Mouse (Mus musculus) myocyte (in vitro differentiated cells): ENCODE results near the gene Rap2b. TPM values are rescaled to one million over a fixed set of nuclear protein-coding genes. Genes with fewer than 3 reads are reported as not detected.

Experiments used
- H3K27me3 ChIP-seq: one replicate; pipeline ENCODE4 v1.6.1; 2011; ENCODE audit not compliant: control insufficient read depth, insufficient read depth, insufficient read length
- H3K36me3 ChIP-seq: one replicate; pipeline ENCODE4 v1.6.1; 2011; ENCODE audit not compliant: control insufficient read depth, insufficient read depth
- H3K4me2 ChIP-seq: one replicate; pipeline ENCODE4 v1.6.1; 2011; ENCODE audit warnings: low read depth, control low read depth
- H3K4me3 ChIP-seq: one replicate; pipeline ENCODE4 v1.5.1; 2011; ENCODE audit warnings: mild to moderate bottlenecking, control low read depth, moderate library complexity
- H3K79me2 ChIP-seq: one replicate; pipeline ENCODE4 v1.6.1; 2011; ENCODE audit not compliant: control insufficient read depth, insufficient read depth
- H3ac ChIP-seq: one replicate; pipeline ENCODE4 v1.6.1; 2011; ENCODE audit not compliant: control insufficient read depth, insufficient read length
- CEBPB ChIP-seq: IDR thresholded peaks from 2 replicates; pipeline ENCODE4 v1.6.1; 2011; ENCODE audit warnings: mild to moderate bottlenecking, moderate library complexity; ENCODE audit not compliant: poor library complexity, insufficient read depth, severe bottlenecking
- E2F4 ChIP-seq: IDR thresholded peaks from one replicate; pipeline ENCODE4 v1.6.1; 2011; ENCODE audit warnings: mild to moderate bottlenecking, control low read depth, moderate library complexity; ENCODE audit not compliant: insufficient read depth
- MAX ChIP-seq: IDR thresholded peaks from one replicate; pipeline ENCODE4 v1.6.1; 2011; ENCODE audit warnings: low read depth, mild to moderate bottlenecking, control low read depth
- MYOD1 ChIP-seq, 3 experiments: IDR thresholded peaks; one replicate each; pipeline ENCODE4 v1.6.1; 2011; ENCODE audit warnings: control low read depth in 2 of 3, low read depth in 2 of 3, mild to moderate bottlenecking in 2 of 3, moderate library complexity in 1 of 3; ENCODE audit not compliant: insufficient read length in 2 of 3, control insufficient read depth in 1 of 3
- MYOG ChIP-seq, 3 experiments: IDR thresholded peaks; one replicate each; pipeline ENCODE4 v1.6.1; 2011; ENCODE audit warnings: control low read depth in 2 of 3, low read depth in 2 of 3, mild to moderate bottlenecking in 2 of 3; ENCODE audit not compliant: insufficient read length in 2 of 3, control insufficient read depth in 1 of 3, insufficient read depth in 1 of 3
- POLR2A ChIP-seq: IDR thresholded peaks from one replicate; pipeline ENCODE4 v1.6.1; 2011; ENCODE audit warnings: low read depth, mild to moderate bottlenecking, control low read depth, moderate library complexity; ENCODE audit not compliant: insufficient read length
- POLR2AphosphoS2 ChIP-seq: IDR thresholded peaks from one replicate; pipeline ENCODE4 v1.6.1; 2011; ENCODE audit warnings: low read depth, control low read depth; ENCODE audit not compliant: insufficient read length
- REST ChIP-seq: IDR thresholded peaks from one replicate; pipeline ENCODE4 v1.6.1; 2011; ENCODE audit warnings: mild to moderate bottlenecking, control low read depth, moderate library complexity; ENCODE audit not compliant: insufficient read depth, insufficient read length
- SRF ChIP-seq: IDR thresholded peaks from one replicate; pipeline ENCODE4 v1.6.1; 2011; ENCODE audit warnings: low read depth; ENCODE audit not compliant: control insufficient read depth, insufficient read length
- TCF12 ChIP-seq: IDR thresholded peaks from one replicate; pipeline ENCODE4 v1.6.1; 2011; ENCODE audit warnings: mild to moderate bottlenecking, control low read depth; ENCODE audit not compliant: poor library complexity, insufficient read depth, severe bottlenecking
- TCF3 ChIP-seq: IDR thresholded peaks from one replicate; pipeline ENCODE4 v1.6.1; 2011; ENCODE audit warnings: low read depth, control low read depth; ENCODE audit not compliant: insufficient read length
- USF1 ChIP-seq: IDR thresholded peaks from one replicate; pipeline ENCODE4 v1.6.1; 2011; ENCODE audit warnings: low read depth, mild to moderate bottlenecking, control low read depth, moderate library complexity
- polyA plus RNA-seq: library from polyadenylated mRNA; unstranded; fragments of >200 nt; fragmentation: generic; extraction: Trizol; gene quantifications from one replicate; pipeline ENCODE4 v1.2.1, GENCODE M21; 2012; ENCODE audit warnings: missing spikeins

The Rap2b gene
- polyA plus RNA-seq, 1 experiment: 4.2 TPM

GRCm38 (mm10) chr3:61365779-61366373 is 4.4 kb downstream of the Rap2b start, which contains the start of gene B430305J03Rik:
TSS of gene B430305J03Rik (minus strand) at chr3:61365951.
- H3K4me2 ChIP-seq: peak within 1 kb of the TSS; percentile 76
- no peaks in the 10 kb centered on the region for H3K27me3 ChIP-seq
- H3K79me2 ChIP-seq: peaks cover 52% of the 10 kb centered on the region
- peaks cover 7% of the 10 kb centered on the region for H3K36me3 ChIP-seq
- peak within 1 kb of the TSS; percentile 99 for H3K4me3 ChIP-seq
- peak within 1 kb of the TSS; percentile 60 for H3ac ChIP-seq
- TF ChIP-seq MYOG (IDR thresholded peaks at IDR 0.05; ENCODE audit: control insufficient read depth in 1 of 3, insufficient read depth in 1 of 3, insufficient read length in 2 of 3, low read depth in 2 of 3) (no peak), MYOD1 (IDR thresholded peaks at IDR 0.05; ENCODE audit: control insufficient read depth in 1 of 3, insufficient read length in 2 of 3, low read depth in 2 of 3) (no peak), TCF3 (no peak), USF1 (no peak), POLR2A (no peak), TCF12 (no peak), MAX (no peak), SRF (no peak), CEBPB (no peak), E2F4 (no peak), POLR2AphosphoS2 (no peak), REST (no peak)

- H3K4me2 ChIP-seq: peak overlapping the region; percentile 76
- peaks cover 7% of the 10 kb centered on the region for H3K36me3 ChIP-seq
- H3K27me3 ChIP-seq: no peaks in the 10 kb centered on the region
- H3K4me3 ChIP-seq: no peak overlapping the region
- no peak overlapping the region for H3ac ChIP-seq
- peaks cover 52% of the 10 kb centered on the region for H3K79me2 ChIP-seq
- TF ChIP-seq SRF (no peak), MYOG (IDR thresholded peaks at IDR 0.05; ENCODE audit: control insufficient read depth in 1 of 3, insufficient read depth in 1 of 3, insufficient read length in 2 of 3, low read depth in 2 of 3) (no peak)
These were observed 7.0 kb downstream of the Rap2b start for GRCm38 (mm10) chr3:61368446-61368845.

GRCm38 (mm10) chr3:61376001-61376400 is 14.6 kb downstream of the Rap2b start:
- no peaks in the 10 kb centered on the region for H3K36me3 ChIP-seq
- TF ChIP-seq REST (no peak), POLR2AphosphoS2 (no peak), SRF (no peak), POLR2A (no peak), CEBPB (no peak), E2F4 (no peak), MYOD1 (IDR thresholded peaks at IDR 0.05; ENCODE audit: control insufficient read depth in 1 of 3, insufficient read length in 2 of 3, low read depth in 2 of 3) (no peak), MYOG (IDR thresholded peaks at IDR 0.05; ENCODE audit: control insufficient read depth in 1 of 3, insufficient read depth in 1 of 3, insufficient read length in 2 of 3, low read depth in 2 of 3) (no peak), TCF12 (no peak), MAX (no peak), TCF3 (no peak), USF1 (no peak)
- no peak overlapping the region for H3K4me3 ChIP-seq
- H3K4me2 ChIP-seq: no peak overlapping the region
- H3ac ChIP-seq: no peak overlapping the region
- no peaks in the 10 kb centered on the region for H3K79me2 ChIP-seq
- H3K27me3 ChIP-seq: no peaks in the 10 kb centered on the region

GRCm38 (mm10) chr3:61386368-61386767 is 24.9 kb downstream of the Rap2b start:
- no peaks in the 10 kb centered on the region for H3K27me3 ChIP-seq
- H3K36me3 ChIP-seq: no peaks in the 10 kb centered on the region
- H3K4me2 ChIP-seq: no peak overlapping the region
- TF ChIP-seq REST (no peak), POLR2AphosphoS2 (no peak), MAX (no peak), CEBPB (no peak), MYOD1 (IDR thresholded peaks at IDR 0.05; ENCODE audit: control insufficient read depth in 1 of 3, insufficient read length in 2 of 3, low read depth in 2 of 3) (no peak), SRF (no peak), USF1 (no peak), TCF3 (no peak), POLR2A (no peak), MYOG (IDR thresholded peaks at IDR 0.05; ENCODE audit: control insufficient read depth in 1 of 3, insufficient read depth in 1 of 3, insufficient read length in 2 of 3, low read depth in 2 of 3) (no peak), TCF12 (no peak), E2F4 (no peak)
- no peak overlapping the region for H3ac ChIP-seq
- no peaks in the 10 kb centered on the region for H3K79me2 ChIP-seq
- no peak overlapping the region for H3K4me3 ChIP-seq

- Histone ChIP-seq H3K4me3 (no peak overlapping the region), H3K36me3 (no peaks in the 10 kb centered on the region), H3K79me2 (no peaks in the 10 kb centered on the region), H3ac (no peak overlapping the region), H3K4me2 (no peak overlapping the region), H3K27me3 (no peaks in the 10 kb centered on the region)
- no peak for TF ChIP-seq TCF12
- no peak for TF ChIP-seq E2F4
- TF ChIP-seq MYOD1 (IDR thresholded peaks at IDR 0.05; ENCODE audit: control insufficient read depth in 1 of 3, insufficient read length in 2 of 3, low read depth in 2 of 3): no peak
- no peak for TF ChIP-seq USF1
- no peak for TF ChIP-seq CEBPB
- TF ChIP-seq POLR2A: no peak
These were observed 30.1 kb downstream of the Rap2b start for GRCm38 (mm10) chr3:61391564-61391963.
